Mouse (Mus musculus) ES-Bruce4 (cell line): Measurements from ENCODE around the gene Pdia3.
"Not testable (repeated sequence)": the region's sequence is repeated elsewhere in the genome, so short reads cannot be mapped to it uniquely, and the experiment has no call there.

Source experiments
- CTCF ChIP-seq: IDR thresholded peaks from one replicate; pipeline ENCODE4 v1.8.1; 2011; ENCODE audit warnings: low read depth, low read length
- POLR2A ChIP-seq: IDR thresholded peaks from one replicate; pipeline ENCODE4 v1.8.1; 2011; ENCODE audit warnings: low read length; ENCODE audit not compliant: insufficient read depth

DNA sequence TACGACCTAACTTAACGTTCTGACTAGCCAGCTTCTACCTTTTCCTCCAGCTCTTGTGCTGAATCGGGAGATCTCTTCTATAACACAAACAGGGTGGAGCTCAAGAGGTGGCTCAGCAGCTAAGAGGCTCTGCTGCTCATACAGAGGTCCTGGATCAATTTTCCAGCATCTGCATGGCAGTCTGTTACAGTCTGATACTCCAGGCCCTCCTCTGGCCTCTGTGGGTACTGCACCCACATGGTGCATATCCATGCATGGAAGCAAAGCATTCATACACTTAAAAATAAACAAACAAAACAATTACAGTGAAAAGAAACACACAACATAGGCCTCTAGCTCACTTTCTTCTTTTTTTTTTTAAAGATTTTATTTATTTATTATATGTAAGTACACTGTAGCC lies 59.2 kb downstream of the Pdia3 start:
- TF ChIP-seq POLR2A, CTCF: not testable (repeated sequence)
